Mouse (Mus musculus) ES-Bruce4 (cell line): Measurements from ENCODE around the gene Rcc2.

ENCODE experiments used
- CTCF ChIP-seq: IDR thresholded peaks from one replicate; pipeline ENCODE4 v1.8.1; 2011; ENCODE audit warnings: low read depth, low read length
- EP300 ChIP-seq: IDR thresholded peaks from 2 replicates; pipeline ENCODE4 v1.6.1; 2011; ENCODE audit warnings: low read depth, low read length; ENCODE audit not compliant: insufficient read depth
- POLR2A ChIP-seq: IDR thresholded peaks from one replicate; pipeline ENCODE4 v1.8.1; 2011; ENCODE audit warnings: low read length; ENCODE audit not compliant: insufficient read depth

GRCm38 (mm10) chr4:140724739-140725138 is 24.4 kb downstream of the Rcc2 start:
- TF ChIP-seq POLR2A (no peak), CTCF (no peak), EP300 (no peak)
